Mouse (Mus musculus): ENCODE measurements around the gene Prkg2. TPM values are rescaled to one million over a fixed set of nuclear protein-coding genes. Genes with fewer than 3 reads are reported as not detected.
A peak's percentile ranks its signal among the peaks of the same experiment; 100 is the strongest.

Gene Prkg2
- total RNA-seq, 2 experiments from 2014 or later: 0.48 to 1.2 TPM

- no peak for DNase-seq (ENCODE audit: low spot score)
Measured at GRCm38 (mm10) chr5:98978316-98978715, 58.8 kb downstream of the Prkg2 start.

GRCm38 (mm10) chr5:98975877-98976672, 61.1 kb downstream of the Prkg2 start:
- no peak for DNase-seq (ENCODE audit: low spot score)

GRCm38 (mm10) chr5:98966679-98967078, 70.5 kb downstream of the Prkg2 start:
- DNase-seq (ENCODE audit: low spot score): peak; percentile 4

GRCm38 (mm10) chr5:98965139-98965538, 72.0 kb downstream of the Prkg2 start:
- no peak for DNase-seq (ENCODE audit: low spot score)

- no peak for DNase-seq (ENCODE audit: low spot score)
Measured at GRCm38 (mm10) chr5:98964367-98964766, 72.8 kb downstream of the Prkg2 start.

GRCm38 (mm10) chr5:98962472-98962871, 74.7 kb downstream of the Prkg2 start:
- DNase-seq (ENCODE audit: low spot score): no peak

GRCm38 (mm10) chr5:98955576-98955975, 81.6 kb downstream of the Prkg2 start:
- DNase-seq (ENCODE audit: low spot score): no peak

- no peak for DNase-seq (ENCODE audit: low spot score)
Measured at GRCm38 (mm10) chr5:98953386-98953785, 83.8 kb downstream of the Prkg2 start.

- no peak for DNase-seq (ENCODE audit: low spot score)
Measured at GRCm38 (mm10) chr5:98951566-98951965, 85.6 kb downstream of the Prkg2 start.

GRCm38 (mm10) chr5:98950495-98951092, 86.6 kb downstream of the Prkg2 start:
- no peak for DNase-seq (ENCODE audit: low spot score)

- no peak for DNase-seq (ENCODE audit: low spot score)
Measured at GRCm38 (mm10) chr5:98949784-98950183, 87.4 kb downstream of the Prkg2 start.

- no peak for DNase-seq (ENCODE audit: low spot score)
Measured at GRCm38 (mm10) chr5:98946656-98947055, 90.5 kb downstream of the Prkg2 start.

- no peak for DNase-seq (ENCODE audit: low spot score)
Measured at GRCm38 (mm10) chr5:98946117-98946620, 91.0 kb downstream of the Prkg2 start.

GRCm38 (mm10) chr5:98943776-98944175, 93.4 kb downstream of the Prkg2 start:
- DNase-seq (ENCODE audit: low spot score): no peak

- DNase-seq (ENCODE audit: low spot score): no peak
Measured at GRCm38 (mm10) chr5:98940731-98941130, 96.4 kb downstream of the Prkg2 start.

- DNase-seq (ENCODE audit: low spot score): no peak
Measured at GRCm38 (mm10) chr5:98939631-98940208, 97.4 kb downstream of the Prkg2 start.

GRCm38 (mm10) chr5:98939116-98939515, 98.0 kb downstream of the Prkg2 start:
- DNase-seq (ENCODE audit: low spot score): no peak

- DNase-seq (ENCODE audit: low spot score): no peak
Measured at GRCm38 (mm10) chr5:98937879-98938278, 99.3 kb downstream of the Prkg2 start.

GRCm38 (mm10) chr5:98936650-98937049, 100.5 kb downstream of the Prkg2 start:
- no peak for DNase-seq (ENCODE audit: low spot score)

GRCm38 (mm10) chr5:98935930-98936329, 101.2 kb downstream of the Prkg2 start:
- DNase-seq (ENCODE audit: low spot score): no peak

GRCm38 (mm10) chr5:98922921-98923320, 114.2 kb downstream of the Prkg2 start:
- DNase-seq (ENCODE audit: low spot score): no peak

- DNase-seq (ENCODE audit: low spot score): no peak
Measured at GRCm38 (mm10) chr5:98921608-98922007, 115.5 kb downstream of the Prkg2 start.
